Mouse (Mus musculus) ovary, postnatal 14 days (tissue): ENCODE results near the gene Traf3ip3.
A peak's percentile ranks its signal among the peaks of the same experiment; 100 is the strongest.

Experiments
- DNase-seq: peaks from one replicate; pipeline ENCODE4 v3.0.0; 2022; ENCODE audit warnings: low spot score

The Traf3ip3 gene

GRCm38 (mm10) chr1:193201383-193201778, at the start of gene Traf3ip3:
Gene Traf3ip3 (minus strand): TSS chr1:193201703.
- no peak for DNase-seq

DNA sequence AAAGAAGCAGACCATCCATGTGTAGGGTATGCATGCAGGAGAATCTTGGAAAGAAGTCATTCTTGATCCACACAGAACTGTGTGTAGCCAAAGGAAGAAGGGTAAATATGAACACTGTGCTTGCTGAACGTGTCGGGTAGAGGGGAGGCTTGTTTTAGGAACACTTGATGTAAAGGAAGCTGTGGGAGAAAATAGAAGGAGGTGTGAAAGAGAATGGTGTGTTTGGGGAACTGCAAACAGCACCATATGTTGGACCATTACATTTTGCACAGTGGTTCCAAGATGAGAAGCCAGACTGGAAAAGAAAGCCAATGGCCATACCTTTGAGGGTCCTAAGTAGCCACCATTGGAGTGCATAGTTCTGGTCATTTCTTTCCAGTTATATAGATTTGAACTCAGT, 48.5 kb upstream of the Traf3ip3 start:
- no peak for DNase-seq

DNA sequence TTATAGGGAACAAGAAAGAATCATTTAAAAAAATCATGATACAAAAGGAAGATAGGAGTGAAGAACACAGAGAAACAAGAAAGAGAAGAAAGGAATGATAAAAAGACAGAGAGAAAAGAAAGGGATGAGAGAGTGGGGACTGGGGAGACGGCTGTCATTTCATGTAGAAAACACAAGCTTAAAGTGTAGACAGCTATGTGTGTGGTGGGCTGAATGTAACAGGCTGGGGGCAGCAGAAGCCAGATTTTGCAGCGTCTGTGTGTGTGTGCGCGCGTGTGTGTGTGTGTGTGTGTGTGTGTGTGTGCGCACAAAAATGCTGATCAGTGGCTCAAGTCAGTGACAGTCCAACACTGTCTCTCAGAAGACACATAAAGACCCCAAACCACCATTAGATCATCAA, 42.7 kb upstream of the Traf3ip3 start:
- DNase-seq, result no peak

GRCm38 (mm10) chr1:193243571-193244193, 42.2 kb upstream of the Traf3ip3 start:
- DNase-seq, result no peak

- no peak for DNase-seq
Measured at GRCm38 (mm10) chr1:193242863-193243262, 41.4 kb upstream of the Traf3ip3 start.

DNA sequence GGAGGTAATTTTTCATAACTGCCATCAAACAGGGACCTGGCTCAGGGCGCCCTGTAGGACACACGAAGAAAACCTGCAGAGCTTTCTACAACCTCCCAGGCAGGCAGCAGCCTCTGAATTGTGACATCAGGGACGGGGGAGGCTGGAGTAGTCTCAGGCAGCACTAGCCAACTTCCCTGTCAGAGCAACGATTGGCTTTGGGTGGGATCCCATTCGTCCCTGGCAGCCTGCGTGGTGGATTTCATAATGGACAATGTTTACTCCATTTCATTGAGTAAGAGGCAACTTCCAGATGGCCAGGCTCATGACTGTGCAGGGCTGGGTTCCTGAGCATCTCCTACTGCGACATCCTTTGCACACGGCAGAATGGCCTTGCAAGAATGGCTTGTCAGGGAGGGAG, 40.7 kb upstream of the Traf3ip3 start:
- peak; percentile 72 for DNase-seq

DNA sequence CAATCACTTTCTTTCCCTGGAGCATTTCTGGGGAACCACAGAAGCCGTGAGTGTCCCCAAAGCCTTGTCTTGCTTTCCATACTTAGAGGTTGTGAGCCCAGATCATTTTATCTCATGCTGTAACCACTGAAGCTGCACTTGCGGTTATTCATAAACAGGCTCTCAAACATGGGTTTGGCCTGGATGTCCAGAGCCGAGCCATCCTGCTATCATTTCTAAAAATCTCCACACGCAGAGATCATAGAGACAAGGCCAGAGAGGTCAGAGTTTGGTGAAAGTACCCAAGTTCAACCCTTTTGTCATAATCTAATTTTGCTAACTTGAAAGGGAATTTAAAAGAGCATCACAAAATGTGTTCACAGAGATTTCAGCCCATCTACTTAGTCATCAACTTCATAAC, 39.9 kb upstream of the Traf3ip3 start:
- no peak for DNase-seq

DNA sequence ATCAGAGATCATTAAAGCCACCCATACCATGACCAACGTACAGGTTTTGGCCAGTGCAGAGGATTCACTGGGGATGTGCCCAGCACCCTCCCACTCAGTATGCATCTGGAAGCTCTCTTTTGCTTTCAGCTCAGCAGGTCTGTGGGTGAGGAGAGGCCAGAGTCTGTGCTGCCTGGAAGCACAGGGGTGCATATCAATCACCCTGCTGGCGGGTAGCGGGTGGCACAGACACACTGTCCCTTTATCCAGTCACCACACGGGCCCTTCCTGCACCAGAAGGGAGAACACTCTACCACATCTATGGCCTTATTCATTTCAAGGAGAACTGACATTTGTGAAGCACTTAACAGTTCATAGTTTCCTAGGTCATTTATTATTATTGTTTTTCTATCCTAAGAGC, 36.9 kb upstream of the Traf3ip3 start:
- DNase-seq, result no peak

DNA sequence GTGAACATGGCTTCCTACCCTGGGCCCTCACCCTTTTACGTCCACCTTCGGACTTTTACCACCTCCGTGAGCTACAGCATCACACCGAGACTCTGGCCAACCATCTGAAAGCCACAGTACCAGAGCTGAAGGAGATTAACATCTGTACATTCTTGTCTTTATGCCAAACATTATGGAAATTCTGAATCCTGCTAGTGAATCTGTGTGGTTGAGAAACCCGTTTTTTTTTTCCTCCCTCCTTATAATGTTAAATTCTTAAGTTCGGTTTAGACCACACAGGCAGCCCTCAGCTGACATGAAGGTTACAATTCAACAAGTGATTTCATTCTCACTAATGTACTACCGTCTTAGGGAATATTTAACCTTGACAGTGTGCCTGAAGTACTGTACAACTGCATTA, 33.4 kb upstream of the Traf3ip3 start:
- DNase-seq, result no peak

DNA sequence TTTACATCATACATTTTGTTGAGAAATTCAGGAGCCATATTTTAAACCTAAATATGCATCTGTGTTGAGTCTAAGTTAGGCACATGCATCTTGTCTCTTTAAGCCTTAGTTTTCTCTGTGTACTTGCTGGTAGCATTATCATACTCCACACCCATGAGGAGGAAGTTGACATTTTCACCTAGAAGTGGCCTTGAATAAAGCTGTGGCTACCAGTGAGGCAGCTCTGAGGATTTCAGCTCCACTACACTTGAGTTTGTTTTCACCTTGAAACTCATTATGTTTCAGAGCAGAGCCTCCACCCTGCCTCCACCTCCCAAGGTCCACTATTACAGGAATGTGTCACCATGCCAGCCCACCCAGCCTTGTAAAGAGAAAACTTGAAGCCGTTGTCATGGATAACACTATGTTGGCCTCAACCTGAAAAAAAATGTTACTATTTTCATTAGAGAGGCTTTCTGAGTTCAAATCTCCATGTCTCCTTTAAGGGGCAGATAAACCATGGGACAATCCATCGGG, 32.7 kb upstream of the Traf3ip3 start:
- DNase-seq, result no peak

- DNase-seq, result no peak
Measured at GRCm38 (mm10) chr1:193232732-193233131, 31.2 kb upstream of the Traf3ip3 start.

DNA sequence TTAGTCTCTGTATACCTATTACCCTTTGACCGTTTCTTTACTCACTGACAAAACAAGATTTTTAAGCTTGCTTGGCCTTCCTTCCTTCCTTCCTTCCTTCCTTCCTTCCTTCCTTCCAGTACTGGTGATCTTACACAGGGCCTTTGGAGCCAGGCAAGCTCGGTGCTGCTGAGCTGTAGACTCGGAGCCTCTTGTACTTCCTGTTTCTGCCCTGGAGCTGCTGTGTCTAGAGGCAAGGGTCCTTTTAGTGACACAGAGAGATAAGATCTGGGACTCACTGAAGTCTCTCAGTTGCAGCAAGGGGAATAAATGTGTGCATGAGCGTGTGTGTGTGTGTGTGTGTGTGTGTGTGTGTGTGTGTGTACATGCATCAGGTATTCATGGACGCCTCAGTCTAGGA, 29.4 kb upstream of the Traf3ip3 start:
- no peak for DNase-seq

GRCm38 (mm10) chr1:193230531-193230930, 29.0 kb upstream of the Traf3ip3 start:
- no peak for DNase-seq

GRCm38 (mm10) chr1:193229570-193229969, 28.1 kb upstream of the Traf3ip3 start:
- no peak for DNase-seq

DNA sequence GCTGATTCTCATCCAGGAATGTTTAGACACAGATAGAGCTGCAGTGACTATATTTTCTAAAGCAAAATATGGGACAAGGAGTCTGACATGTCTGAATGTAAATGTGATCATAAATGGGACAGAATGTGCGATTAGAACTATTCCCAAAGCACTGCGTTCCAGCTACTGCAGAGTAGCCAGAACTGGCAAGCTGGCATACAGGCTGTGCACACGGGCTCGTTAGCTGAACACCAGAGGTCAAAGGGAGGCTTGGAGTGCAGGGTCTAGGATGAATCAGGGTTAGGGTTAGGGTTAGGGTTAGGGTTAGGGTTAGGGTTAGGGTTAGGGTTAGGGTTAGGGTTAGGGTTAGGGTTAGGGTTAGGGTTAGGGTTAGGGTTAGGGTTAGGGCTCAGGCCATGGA, 26.0 kb upstream of the Traf3ip3 start:
- no peak for DNase-seq

DNA sequence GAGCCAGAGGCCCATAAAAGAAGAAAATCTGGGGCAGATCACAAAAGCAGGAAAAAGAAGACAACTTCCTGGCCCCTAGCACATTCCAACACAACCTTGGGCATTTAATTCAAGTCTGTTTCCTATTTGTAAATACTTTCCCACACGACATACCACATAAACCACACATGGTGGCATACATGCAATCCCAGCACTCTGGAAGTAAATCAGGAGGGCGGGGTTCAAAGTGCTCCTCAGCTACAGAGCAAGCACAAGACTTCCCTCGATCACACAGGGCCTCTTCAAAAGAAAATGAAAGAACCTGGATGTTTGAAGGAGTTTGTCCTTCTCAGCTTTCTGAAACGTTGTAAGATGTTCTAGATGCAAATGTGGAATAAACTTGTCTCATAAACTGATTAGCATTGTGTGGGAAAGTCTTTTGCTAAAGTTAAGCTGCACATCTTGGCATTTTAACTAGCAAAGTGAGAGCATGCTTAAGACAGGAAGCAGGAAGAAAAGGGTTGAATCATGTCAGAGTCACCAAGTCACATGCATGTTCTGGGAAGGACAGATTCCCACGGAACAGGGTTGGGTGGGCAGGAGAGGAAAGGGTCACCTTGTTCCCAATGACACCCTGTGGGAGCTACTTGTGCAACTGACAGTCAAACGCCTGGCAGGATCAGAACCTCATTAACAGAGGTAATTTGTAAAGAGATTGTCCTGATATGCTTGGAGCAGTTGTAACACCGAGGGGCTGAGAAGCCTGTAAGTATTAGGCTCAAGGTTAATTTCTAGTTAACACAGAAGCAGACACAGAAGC, 25.4 kb upstream of the Traf3ip3 start:
- no peak for DNase-seq

GRCm38 (mm10) chr1:193226114-193226513, 24.6 kb upstream of the Traf3ip3 start:
- DNase-seq, result no peak

DNA sequence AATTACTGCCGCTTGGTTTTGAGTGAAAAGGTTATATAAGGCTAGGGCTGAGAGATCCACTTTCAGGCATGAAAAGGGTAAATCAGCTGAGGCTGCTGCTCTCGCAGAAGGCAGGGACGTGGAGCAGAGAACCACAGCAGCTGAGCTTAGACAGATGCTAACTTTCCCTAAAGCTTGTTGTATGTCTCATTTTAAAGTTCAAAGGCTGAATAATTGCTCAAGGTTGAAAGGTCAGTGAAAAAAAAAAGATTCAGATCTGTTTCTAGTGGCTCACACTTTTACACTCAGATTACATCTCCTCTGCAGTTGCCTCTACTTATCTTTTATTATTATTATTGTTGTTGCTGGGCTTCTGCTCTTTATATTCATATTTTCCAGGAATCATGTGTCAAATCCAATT, 24.0 kb upstream of the Traf3ip3 start:
- no peak for DNase-seq

DNA sequence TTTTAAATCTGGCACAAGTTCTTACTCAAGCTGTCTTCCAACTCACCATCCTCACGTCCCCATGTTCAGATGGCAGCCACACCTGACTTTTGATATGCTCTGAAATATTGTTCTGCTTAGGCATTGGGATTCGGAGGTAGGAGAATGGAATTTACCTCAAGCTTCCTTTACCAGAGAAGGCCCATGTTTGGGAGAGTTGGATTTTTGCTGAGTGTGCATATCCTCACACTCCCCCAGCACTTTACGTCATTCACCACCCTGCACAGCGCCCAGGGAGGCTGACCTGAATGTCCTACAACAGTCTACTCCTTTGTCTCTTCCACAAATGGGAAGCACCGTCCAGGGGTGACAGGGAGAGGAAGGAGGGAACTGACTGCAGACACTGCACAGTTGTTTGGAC, 18.9 kb upstream of the Traf3ip3 start:
- DNase-seq, result no peak

GRCm38 (mm10) chr1:193216000-193216399, 14.5 kb upstream of the Traf3ip3 start:
- no peak for DNase-seq

GRCm38 (mm10) chr1:193214053-193214452, 12.6 kb upstream of the Traf3ip3 start:
- no peak for DNase-seq

GRCm38 (mm10) chr1:193211371-193211770, 9.9 kb upstream of the Traf3ip3 start:
- no peak for DNase-seq

GRCm38 (mm10) chr1:193208178-193208577, 6.7 kb upstream of the Traf3ip3 start:
- peak; percentile 25 for DNase-seq

DNA sequence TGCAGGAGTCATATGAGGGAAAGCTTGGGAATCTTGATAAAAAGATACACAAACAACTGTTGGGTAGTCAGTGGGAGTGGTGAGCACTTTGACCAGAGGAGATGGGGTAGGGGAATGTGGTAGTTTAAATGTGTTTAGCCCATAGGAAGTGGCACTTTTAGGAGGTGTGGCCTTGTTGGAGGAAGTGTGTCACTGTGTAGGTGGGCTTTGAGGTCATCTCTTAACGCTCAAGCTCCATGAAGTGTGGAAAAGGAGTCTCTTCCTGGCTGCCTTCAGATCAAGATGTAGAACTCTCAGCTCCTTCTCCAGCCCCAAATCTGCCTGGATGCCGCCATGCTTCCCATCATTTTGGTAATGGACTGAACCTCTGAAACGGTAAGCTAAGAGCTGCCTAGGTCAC, 6.0 kb upstream of the Traf3ip3 start, which contains the start of gene Lamb3:
Gene Lamb3, plus strand, starts transcription at position 197 of the 400 bp plus-strand sequence.
- no peak for DNase-seq
